Mouse (Mus musculus): Measurements from ENCODE around the gene Bpifb5. TPM values are rescaled to one million over a fixed set of nuclear protein-coding genes. Genes with fewer than 3 reads are reported as not detected.
"Not testable (repeated sequence)": the region's sequence is repeated elsewhere in the genome, so short reads cannot be mapped to it uniquely, and the experiment has no call there.

Bpifb5 gene
- polyA plus RNA-seq, 1 experiment from 2014 or later: 0.41 TPM

- no peak for DNase-seq (ENCODE audit: low spot score)
- Histone ChIP-seq H3K27me3 (ENCODE audit: low read depth, poor library complexity, severe bottlenecking) (no peaks in the 10 kb centered on the region), H3K9me3 (replicated peaks) (no peaks in the 10 kb centered on the region), H3K4me1 (no peaks in the 10 kb centered on the region), H3K4me3 (no peak overlapping the region), H3K36me3 (no peaks in the 10 kb centered on the region), H3K27ac (no peak overlapping the region)
- WGBS: 92% methylated on average over 5 of the region's 5 CpGs
These were observed 21.8 kb downstream of the Bpifb5 start for GRCm38 (mm10) chr2:154245322-154245721.

- not testable (repeated sequence) for H3K4me3 ChIP-seq; H3K36me3 ChIP-seq; H3K27me3 ChIP-seq (ENCODE audit: low read depth, poor library complexity, severe bottlenecking); H3K9me3 ChIP-seq (replicated peaks); DNase-seq (ENCODE audit: low spot score); H3K4me1 ChIP-seq; H3K27ac ChIP-seq
- 94% methylated on average over 2 of the region's 4 CpGs for WGBS
These were observed 31.7 kb downstream of the Bpifb5 start for GRCm38 (mm10) chr2:154255254-154255653.

GRCm38 (mm10) chr2:154255770-154256169, 32.2 kb downstream of the Bpifb5 start:
- H3K4me3 ChIP-seq: no peak overlapping the region
- no peaks in the 10 kb centered on the region for H3K4me1 ChIP-seq
- no peak overlapping the region for H3K27ac ChIP-seq
- H3K36me3 ChIP-seq: no peaks in the 10 kb centered on the region
- 91% methylated on average over 4 of the region's 4 CpGs for WGBS
- no peaks in the 10 kb centered on the region for H3K9me3 ChIP-seq (replicated peaks)
- no peak for DNase-seq (ENCODE audit: low spot score)
- no peaks in the 10 kb centered on the region for H3K27me3 ChIP-seq (ENCODE audit: low read depth, poor library complexity, severe bottlenecking)

- H3K36me3 ChIP-seq; H3K27ac ChIP-seq; H3K4me1 ChIP-seq; H3K9me3 ChIP-seq (replicated peaks); H3K4me3 ChIP-seq; DNase-seq (ENCODE audit: low spot score); H3K27me3 ChIP-seq (ENCODE audit: low read depth, poor library complexity, severe bottlenecking): not testable (repeated sequence)
- WGBS: 88% methylated on average over 5 of the region's 5 CpGs
These were observed 34.0 kb downstream of the Bpifb5 start, which contains the start of gene Bpifb9a for GRCm38 (mm10) chr2:154257554-154257953. Bpifb9a (plus strand) TSS chr2:154257854.

GRCm38 (mm10) chr2:154264397-154264796, 40.9 kb downstream of the Bpifb5 start:
- H3K27ac ChIP-seq; H3K4me1 ChIP-seq; H3K4me3 ChIP-seq; DNase-seq (ENCODE audit: low spot score); H3K27me3 ChIP-seq (ENCODE audit: low read depth, poor library complexity, severe bottlenecking); H3K9me3 ChIP-seq (replicated peaks); H3K36me3 ChIP-seq: not testable (repeated sequence)
- 73% methylated on average over 3 of the region's 3 CpGs for WGBS

Other genes starting within 250 kb of the Bpifb5 start
- not detected in 2 replicates for gene Bpifa6, start 248.8 kb upstream of the Bpifb5 start, polyA plus RNA-seq (2016; fragmentation: Nextera tagmentation; extraction: Ambion mirVana)
- gene Bpifa2, start 215.5 kb upstream of the Bpifb5 start, polyA plus RNA-seq (2016; fragmentation: Nextera tagmentation; extraction: Ambion mirVana): not detected in 2 replicates
- not detected in 2 replicates for gene Bpifa3, start 93.4 kb upstream of the Bpifb5 start, polyA plus RNA-seq (2016; fragmentation: Nextera tagmentation; extraction: Ambion mirVana)
- gene Bpifa1, start 80.9 kb upstream of the Bpifb5 start, polyA plus RNA-seq (2016; fragmentation: Nextera tagmentation; extraction: Ambion mirVana): not detected in 2 replicates
- gene Bpifa5, start 61.1 kb upstream of the Bpifb5 start, polyA plus RNA-seq (2016; fragmentation: Nextera tagmentation; extraction: Ambion mirVana): not detected in 2 replicates
- not detected in 2 replicates for gene Bpifb1, start 32.9 kb upstream of the Bpifb5 start, polyA plus RNA-seq (2016; fragmentation: Nextera tagmentation; extraction: Ambion mirVana)
- not detected in 2 replicates for gene Bpifb9a, start 34.1 kb downstream of the Bpifb5 start, polyA plus RNA-seq (2016; fragmentation: Nextera tagmentation; extraction: Ambion mirVana)
- gene Bpifb9b, start 83.5 kb downstream of the Bpifb5 start, polyA plus RNA-seq (2016; fragmentation: Nextera tagmentation; extraction: Ambion mirVana): not detected in 2 replicates
- gene Cdk5rap1, start 149.3 kb downstream of the Bpifb5 start, polyA plus RNA-seq (2016; fragmentation: Nextera tagmentation; extraction: Ambion mirVana): 15.6 and 20.6 TPM in 2 replicates
- 2.8 and 3.2 TPM in 2 replicates for gene Snta1, start 184.4 kb downstream of the Bpifb5 start, polyA plus RNA-seq (2016; fragmentation: Nextera tagmentation; extraction: Ambion mirVana)
- gene Cbfa2t2, start 212.7 kb downstream of the Bpifb5 start, polyA plus RNA-seq (2016; fragmentation: Nextera tagmentation; extraction: Ambion mirVana): 54.0 and 59.2 TPM in 2 replicates

Data from limb, embryonic 10.5 days (tissue).